In genomic region chr10:58383761-58384160, GRCm38 (mm10) we compare ENCODE assay signal across 9 mouse cellular contexts.
A peak's percentile ranks its signal among the peaks of the same experiment; 100 is the strongest.
DNase-seq lines count a peak whose midpoint lies in the region; ATAC-seq and TF ChIP-seq lines count a peak whose summit lies in the region.
"Had no signal": no experiment of that assay in that cellular context is flagged by ENCODE, and none has a peak within 500 bp of the region (broad histone marks: within the 10 kb centered on the region; RNA-seq: fewer than 3 reads in every experiment).

No protein-coding gene starts in this region.

- H3K9me3 ChIP-seq in hindbrain, embryonic 11.5 days (ENCODE audit: control insufficient read depth, low read length) = no peaks in the 10 kb centered on the region
- H3K9me3 ChIP-seq in hindbrain, embryonic 16.5 days (ENCODE audit: control insufficient read depth, low read length) = no peaks in the 10 kb centered on the region

- TF ChIP-seq CTCF in spleen, adult 2 months (IDR thresholded peaks at IDR 0.05; ENCODE audit: extremely low read depth, insufficient read depth, insufficient read length, insufficient replicate concordance) = no peak

- no peak overlapping the region for H3K4me3 ChIP-seq in hindbrain, embryonic 11.5 days (ENCODE audit: low read depth, low read length)
- no peak overlapping the region for H3K4me3 ChIP-seq in hindbrain, embryonic 16.5 days (ENCODE audit: low read length)
- no peak overlapping the region for H3K4me3 ChIP-seq in spleen, adult 2 months (ENCODE audit: extremely low read depth, insufficient read depth, insufficient read length)

- 84% methylated on average over 2 of the region's 2 CpGs for WGBS in hindbrain, embryonic 11.5 days
- 50% methylated on average over 2 of the region's 2 CpGs for WGBS in hindbrain, embryonic 16.5 days
- WGBS in spleen, adult 2 months = 84% methylated on average over 2 of the region's 2 CpGs

- no peak for TF ChIP-seq POLR2A in spleen, adult 2 months (IDR thresholded peaks at IDR 0.05; ENCODE audit: low read depth, low read length)

- no peak overlapping the region for H3K9ac ChIP-seq in hindbrain, embryonic 11.5 days (ENCODE audit: low read depth, low read length)
- H3K9ac ChIP-seq in hindbrain, embryonic 16.5 days (ENCODE audit: low read depth, low read length) = no peak overlapping the region

- no peaks in the 10 kb centered on the region for H3K36me3 ChIP-seq in hindbrain, embryonic 11.5 days (ENCODE audit: control insufficient read depth, insufficient read depth, low read length)
- no peaks in the 10 kb centered on the region for H3K36me3 ChIP-seq in hindbrain, embryonic 16.5 days (ENCODE audit: control insufficient read depth, insufficient read depth, low read length)
- H3K36me3 ChIP-seq in spleen, adult 2 months (ENCODE audit: control insufficient read depth, insufficient read depth, low read length) = no peaks in the 10 kb centered on the region

- 0 out of 2 replicates have a peak, but pooled peaks cover 2% of the 10 kb centered on the region for H3K4me1 ChIP-seq in hindbrain, embryonic 11.5 days (replicated peaks; ENCODE audit: control insufficient read depth, insufficient read depth, low read length)
- peaks cover 21% of the 10 kb centered on the region for H3K4me1 ChIP-seq in hindbrain, embryonic 16.5 days (ENCODE audit: control insufficient read depth, insufficient read depth, low read depth, low read length)
- peaks cover 20% of the 10 kb centered on the region for H3K4me1 ChIP-seq in spleen, adult 2 months (ENCODE audit: control insufficient read depth, insufficient read depth, insufficient read length)

- no peaks in the 10 kb centered on the region for H3K27me3 ChIP-seq in hindbrain, embryonic 11.5 days (ENCODE audit: control insufficient read depth, insufficient read depth, low read length)
- no peaks in the 10 kb centered on the region for H3K27me3 ChIP-seq in hindbrain, embryonic 16.5 days (replicated peaks; ENCODE audit: control insufficient read depth, insufficient read depth, low read length)
- no peaks in the 10 kb centered on the region for H3K27me3 ChIP-seq in spleen, adult 2 months (ENCODE audit: control insufficient read depth, insufficient read depth, low read length)

- peak; percentile 20; the same call in 1 of the 2 replicates for ATAC-seq in hindbrain, embryonic 11.5 days (ENCODE audit: low FRiP score)
- no peak for ATAC-seq in hindbrain, embryonic 16.5 days

- H3K4me2 ChIP-seq in hindbrain, embryonic 11.5 days (replicated peaks; ENCODE audit: low read depth, low read length) = no peak overlapping the region
- no peak overlapping the region for H3K4me2 ChIP-seq in hindbrain, embryonic 16.5 days (ENCODE audit: low read length)

- no peak overlapping the region for H3K27ac ChIP-seq in hindbrain, embryonic 11.5 days (ENCODE audit: low read depth, low read length)
- H3K27ac ChIP-seq in hindbrain, embryonic 16.5 days (ENCODE audit: low read depth, low read length) = no peak overlapping the region
- H3K27ac ChIP-seq in spleen, adult 2 months (ENCODE audit: insufficient read depth, low read length) = 0 out of 2 replicates have a peak overlapping the region, but pooled peaks have one; percentile 3

- DNase-seq in hindbrain, embryonic 11.5 days (ENCODE audit: low spot score) = no peak
- DNase-seq in spleen, adult 2 months (ENCODE audit: low read depth in 1 of 2, low spot score in 2 of 2) = no peak
- DNase-seq in spleen, adult 12 weeks (ENCODE audit: low spot score) = no peak
- DNase-seq in induced T-regulatory cell, adult 2 months (ENCODE audit: low read depth) = peak; percentile 35
- no peak for DNase-seq in thymus, postnatal 10 days (ENCODE audit: low spot score in 2 of 2)
- DNase-seq in adrenal gland, postnatal 25 days = no peak
- no peak for DNase-seq in kidney, adult 11 months
- DNase-seq: thymus, adult 2 months had no signal
